Mouse (Mus musculus) bone marrow, adult 2 months (tissue): ENCODE results near the gene Man1a2.

ENCODE experiments used
- CTCF ChIP-seq: fragments of 200-500 bp; IDR thresholded peaks from 2 replicates; pipeline ENCODE4 v1.5.1; 2011; ENCODE audit warnings: low read length, control low read depth; ENCODE audit not compliant: control insufficient read depth, insufficient read depth
- POLR2A ChIP-seq: fragments of 200-500 bp; IDR thresholded peaks from 2 replicates; pipeline ENCODE4 v1.6.1; 2011; ENCODE audit warnings: low read depth, mild to moderate bottlenecking, control low read depth, low read length, borderline replicate concordance; ENCODE audit not compliant: control insufficient read depth

DNA sequence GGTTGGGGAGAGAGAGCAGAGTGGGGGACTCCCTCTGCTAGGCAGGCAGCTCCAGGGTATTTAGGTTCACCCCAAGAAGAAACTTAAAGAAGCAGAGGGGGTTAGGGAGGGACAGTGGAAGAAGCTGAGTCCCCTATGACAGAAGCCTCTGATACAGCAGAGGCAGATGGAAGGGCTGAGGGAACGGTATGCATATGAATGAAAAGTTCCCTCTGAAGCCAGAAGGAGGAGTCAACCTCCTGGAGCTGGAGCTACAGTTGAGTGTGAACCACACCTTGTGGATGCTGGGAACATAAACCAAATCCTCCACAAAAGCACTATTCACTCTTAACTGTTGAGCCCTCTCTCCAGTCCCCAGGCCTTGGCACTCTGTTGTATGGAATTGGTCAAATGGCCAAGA lies 163.7 kb downstream of the Man1a2 start:
- TF ChIP-seq CTCF = no peak
- no peak for TF ChIP-seq POLR2A
